Mouse (Mus musculus) hindbrain, embryonic 16.5 days (tissue): ENCODE results near the gene Gm48551. TPM values are rescaled to one million over a fixed set of nuclear protein-coding genes. Genes with fewer than 3 reads are reported as not detected.
A peak's percentile ranks its signal among the peaks of the same experiment; 100 is the strongest.

Experiments
- ATAC-seq: fragments of 200-750 bp; cut with Nextera tagmentation; 2 replicates; pipeline ENCODE4 v1.8.0; 2017; ENCODE audit warnings: moderate TSS enrichment, moderate library complexity
- H3K27ac ChIP-seq: fragments of 300-500 bp; sonication (generic); 2 replicates; pipeline ENCODE4 v1.5.1; 2014; ENCODE audit warnings: low read depth, mild to moderate bottlenecking, control low read depth, low read length, moderate library complexity
- H3K27me3 ChIP-seq: fragments of 300-500 bp; sonication (generic); replicated peaks from 2 replicates; pipeline ENCODE4 v1.6.1; 2014; ENCODE audit warnings: low read length; ENCODE audit not compliant: control insufficient read depth, insufficient read depth
- H3K36me3 ChIP-seq: fragments of 300-500 bp; sonication (generic); 2 replicates; pipeline ENCODE4 v1.6.1; 2014; ENCODE audit warnings: mild to moderate bottlenecking, low read length, moderate library complexity, mixed read lengths; ENCODE audit not compliant: control insufficient read depth, insufficient read depth
- H3K4me1 ChIP-seq: fragments of 300-500 bp; sonication (generic); 2 replicates; pipeline ENCODE4 v1.6.1; 2014; ENCODE audit warnings: low read depth, low read length; ENCODE audit not compliant: control insufficient read depth, insufficient read depth
- H3K4me2 ChIP-seq: fragments of 300-500 bp; sonication (generic); 2 replicates; pipeline ENCODE4 v1.6.1; 2014; ENCODE audit warnings: mild to moderate bottlenecking, low read length, control low read depth, moderate library complexity
- H3K4me3 ChIP-seq: fragments of 300-500 bp; sonication (generic); 2 replicates; pipeline ENCODE4 v1.5.1; 2014; ENCODE audit warnings: mild to moderate bottlenecking, low read length, control low read depth, moderate library complexity
- H3K9ac ChIP-seq: fragments of 300-500 bp; sonication (generic); 2 replicates; pipeline ENCODE4 v1.6.1; 2014; ENCODE audit warnings: low read depth, mild to moderate bottlenecking, control low read depth, low read length, moderate library complexity
- H3K9me3 ChIP-seq: fragments of 300-500 bp; sonication (generic); 2 replicates; pipeline ENCODE4 v1.6.1; 2014; ENCODE audit warnings: mild to moderate bottlenecking, low read length, moderate library complexity; ENCODE audit not compliant: control insufficient read depth
- WGBS: fragments of 180-500 bp; shearing (Covaris S2); extraction: QIAGEN DNeasy Blood & Tissue Kit; methylation state at CpG from one replicate; pipeline ENCODE4 v1.1.7; 2014; 5-methylcytosine and 5-hydroxymethylcytosine counted together
- polyA plus RNA-seq: library from polyadenylated mRNA; unstranded; fragments of >200 nt; fragmentation: Nextera tagmentation; extraction: Ambion mirVana; gene quantifications from 2 replicates; pipeline ENCODE4 v1.2.1, GENCODE M21; 2015

The Gm48551 gene
- 7.9 and 9.4 TPM in 2 replicates for polyA plus RNA-seq

- peak; percentile 94 for ATAC-seq
- no peaks in the 10 kb centered on the region for H3K27me3 ChIP-seq
Observed at GRCm38 (mm10) chr10:81383802-81384604, at the start of gene Gm48551, which contains the start of gene Dohh. Gene Gm48551 (plus strand): TSS chr10:81384466. Gene Dohh (plus strand): TSS chr10:81384428.

DNA sequence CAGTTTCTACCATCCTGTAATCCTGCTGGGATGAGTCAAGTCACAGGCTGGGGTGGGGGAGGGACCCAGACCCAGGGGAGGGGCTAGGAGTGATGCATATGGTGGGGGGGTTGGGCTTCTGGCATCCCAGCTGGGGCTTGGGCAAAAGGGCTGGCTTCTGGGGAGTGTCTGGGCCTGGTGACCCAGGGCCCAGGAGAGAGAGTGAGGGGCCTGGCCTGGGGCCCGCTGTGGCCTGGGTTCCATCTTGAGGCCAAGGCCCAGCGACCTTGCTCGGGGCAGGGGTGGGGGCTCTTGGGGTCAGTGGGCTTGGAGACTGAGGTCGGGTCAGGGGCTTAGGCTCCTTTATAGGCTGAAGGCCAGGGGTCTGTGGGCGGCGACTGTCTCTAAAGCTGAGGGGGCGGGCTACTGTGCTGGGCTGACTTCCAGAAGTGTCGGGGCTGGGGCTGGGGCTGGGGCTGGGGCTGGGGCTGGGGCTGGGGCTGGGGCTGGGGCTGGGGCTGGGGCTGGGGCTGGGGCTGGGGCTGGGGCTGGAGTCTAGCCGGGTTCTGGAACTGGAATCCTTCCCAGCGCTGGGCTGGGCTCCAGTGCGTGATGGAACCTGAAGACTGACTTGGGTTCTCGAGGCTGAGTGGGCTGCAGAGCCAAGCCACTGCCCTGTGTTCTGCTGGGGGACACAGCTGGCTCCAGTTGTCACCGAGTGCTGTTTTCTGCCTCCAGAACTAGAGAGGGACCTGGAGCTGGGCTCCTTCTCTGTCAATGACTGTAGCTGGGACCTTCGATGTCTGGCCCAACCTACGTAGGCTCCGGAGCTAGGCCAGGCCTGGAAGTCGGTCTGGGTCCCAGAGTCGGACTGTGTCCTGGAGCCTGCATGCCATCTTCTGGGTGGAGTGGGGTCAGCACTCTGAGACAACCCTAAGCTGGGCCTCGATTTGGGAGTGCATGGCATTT lies 48.6 kb upstream of the Gm48551 start:
- Histone ChIP-seq H3K27me3 (peaks cover 12% of the 10 kb centered on the region), H3K27ac (0 out of 2 replicates have a peak overlapping the region, but pooled peaks have one; percentile 17), H3K4me1 (no peaks in the 10 kb centered on the region; the same call in 1 of the 2 replicates), H3K9me3 (no peaks in the 10 kb centered on the region), H3K9ac (no peak overlapping the region), H3K4me2 (no peak overlapping the region), H3K4me3 (no peak overlapping the region), H3K36me3 (no peaks in the 10 kb centered on the region)
- 35% methylated on average over 17 of the region's 19 CpGs for WGBS
- ATAC-seq: 0 out of 2 replicates have a peak, but pooled peaks have one; percentile 37

More at GRCm38 (mm10) chr10:81383802-81384604, at the start of gene Gm48551, which contains the start of gene Dohh:
- Histone ChIP-seq H3K9me3 (no peaks in the 10 kb centered on the region), H3K4me1 (peaks cover 15% of the 10 kb centered on the region), H3K4me2 (peak within 1 kb of the TSS; percentile 95), H3K36me3 (peaks cover 26% of the 10 kb centered on the region), H3K27ac (peak within 1 kb of the TSS; percentile 84), H3K4me3 (peak within 1 kb of the TSS; percentile 92), H3K9ac (peak within 1 kb of the TSS; percentile 80)
- WGBS: 5% methylated on average over 51 of the region's 54 CpGs

- Histone ChIP-seq H3K9ac (no peak overlapping the region), H3K27me3 (peaks cover 20% of the 10 kb centered on the region), H3K9me3 (no peaks in the 10 kb centered on the region), H3K4me3 (no peak overlapping the region), H3K36me3 (no peaks in the 10 kb centered on the region), H3K4me1 (no peaks in the 10 kb centered on the region; the same call in 1 of the 2 replicates), H3K27ac (no peak overlapping the region), H3K4me2 (no peak overlapping the region)
- ATAC-seq: no peak
- WGBS: 88% methylated on average over 4 of the region's 4 CpGs
Observed at GRCm38 (mm10) chr10:81336558-81336957, 47.7 kb upstream of the Gm48551 start.

- no peak overlapping the region for H3K4me2 ChIP-seq
- peaks cover 40% of the 10 kb centered on the region for H3K27me3 ChIP-seq
- peaks cover 7% of the 10 kb centered on the region for H3K4me1 ChIP-seq
- WGBS: 37% methylated on average over 17 of the region's 17 CpGs
- no peak overlapping the region for H3K4me3 ChIP-seq
- no peak overlapping the region for H3K27ac ChIP-seq
- H3K9me3 ChIP-seq: no peaks in the 10 kb centered on the region
- no peak for ATAC-seq
- no peaks in the 10 kb centered on the region for H3K36me3 ChIP-seq
- H3K9ac ChIP-seq: no peak overlapping the region
Observed at GRCm38 (mm10) chr10:81340551-81341332, 43.5 kb upstream of the Gm48551 start.

DNA sequence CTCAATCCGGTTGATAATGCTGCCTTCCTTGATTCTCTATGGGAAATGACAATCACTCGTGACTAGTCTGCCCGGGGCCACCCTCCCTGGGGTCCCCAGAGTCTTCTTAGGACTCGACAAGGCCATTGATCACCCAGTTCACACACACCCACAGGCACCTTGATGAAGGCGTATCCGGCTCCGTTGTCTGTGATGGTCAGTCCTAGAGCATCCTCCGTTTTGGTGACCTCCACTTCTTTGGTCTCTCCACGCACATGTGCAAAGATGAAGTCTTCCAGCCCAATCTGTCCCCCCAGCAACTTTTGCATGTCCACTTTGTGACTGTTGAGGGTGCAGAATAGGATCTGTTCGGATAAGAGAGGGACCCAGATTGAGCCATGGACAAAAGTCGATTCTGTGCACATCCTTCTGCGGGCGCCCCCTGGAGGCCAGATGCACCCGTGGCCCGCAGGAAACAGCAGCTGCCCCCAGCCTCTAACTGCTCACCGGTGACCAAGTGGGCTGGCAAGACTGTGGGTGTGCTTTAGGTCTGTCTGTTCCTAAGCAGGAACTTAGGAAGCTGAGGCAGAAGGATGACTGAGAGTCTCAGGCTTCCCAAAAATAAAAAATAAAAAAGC lies 42.8 kb upstream of the Gm48551 start:
- Histone ChIP-seq H3K4me2 (no peak overlapping the region), H3K4me3 (no peak overlapping the region), H3K4me1 (peaks cover 8% of the 10 kb centered on the region), H3K27ac (no peak overlapping the region), H3K9ac (no peak overlapping the region), H3K36me3 (no peaks in the 10 kb centered on the region), H3K27me3 (peaks cover 40% of the 10 kb centered on the region), H3K9me3 (no peaks in the 10 kb centered on the region)
- WGBS: 30% methylated on average over 16 of the region's 16 CpGs
- no peak for ATAC-seq

DNA sequence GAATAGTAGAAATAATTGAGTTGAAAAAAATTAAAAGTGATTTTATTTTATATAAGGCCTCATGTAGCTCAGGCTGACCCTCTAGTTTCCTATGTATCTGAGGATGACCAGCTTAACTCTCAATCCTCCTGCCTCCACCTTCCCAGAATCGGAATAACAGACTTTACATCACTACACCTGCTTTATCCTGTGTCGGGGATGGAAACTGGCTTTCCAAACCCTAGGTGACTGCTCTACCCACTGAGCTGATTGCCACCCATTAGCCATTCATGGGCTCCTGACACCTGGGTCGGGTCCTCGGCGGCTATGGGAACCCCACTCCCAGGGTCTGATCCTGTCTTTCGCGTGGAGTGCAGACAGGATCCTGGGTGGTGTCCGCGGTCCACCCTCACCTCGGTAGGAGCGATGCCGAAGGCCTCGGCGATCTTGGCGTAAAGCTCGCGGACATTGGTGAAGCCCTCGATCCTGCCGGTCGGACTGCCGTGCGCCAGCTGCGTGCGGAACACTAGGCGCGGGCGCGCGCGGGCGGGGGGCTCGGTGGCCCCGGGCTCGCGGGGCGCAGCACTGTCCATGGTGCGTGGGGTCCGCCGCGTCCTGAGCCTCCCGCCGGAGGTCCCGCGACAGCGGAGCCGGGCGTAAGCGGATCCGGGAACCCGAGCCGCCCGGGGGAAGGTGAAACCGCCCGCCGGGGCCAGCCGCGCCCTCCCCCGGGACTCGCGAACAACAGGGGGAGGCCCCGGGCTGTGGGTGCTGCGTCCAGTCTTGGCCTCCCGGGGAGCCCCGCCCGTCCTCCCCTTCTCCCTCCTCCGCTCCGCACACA lies 41.4 kb upstream of the Gm48551 start, which contains the start of gene Gipc3:
Gipc3 (minus strand) TSS at position 581 of the 820 bp plus-strand sequence.
- Histone ChIP-seq H3K4me1 (peaks cover 14% of the 10 kb centered on the region), H3K27ac (no peak within 1 kb of the TSS), H3K4me2 (peak within 1 kb of the TSS; percentile 60), H3K9ac (peak within 1 kb of the TSS; percentile 61), H3K27me3 (peaks cover 44% of the 10 kb centered on the region), H3K4me3 (peak within 1 kb of the TSS; percentile 37), H3K36me3 (no peaks in the 10 kb centered on the region), H3K9me3 (no peaks in the 10 kb centered on the region)
- 5% methylated on average over 56 of the region's 67 CpGs for WGBS
- ATAC-seq: no peak

- no peak overlapping the region for H3K27ac ChIP-seq
- peaks cover 46% of the 10 kb centered on the region for H3K27me3 ChIP-seq
- no peak overlapping the region for H3K4me3 ChIP-seq
- H3K9me3 ChIP-seq: no peaks in the 10 kb centered on the region
- H3K4me2 ChIP-seq: no peak overlapping the region
- H3K9ac ChIP-seq: no peak overlapping the region
- no peak for ATAC-seq
- WGBS: 57% methylated on average over 8 of the region's 8 CpGs
- H3K4me1 ChIP-seq: peaks cover 18% of the 10 kb centered on the region
- no peaks in the 10 kb centered on the region for H3K36me3 ChIP-seq
Observed at GRCm38 (mm10) chr10:81344421-81345161, 39.7 kb upstream of the Gm48551 start.
